Mouse (Mus musculus): Measurements from ENCODE around the gene Sez6.

- TF ChIP-seq ZNF384 (IDR thresholded peaks at IDR 0.05; ENCODE audit: low read depth, low read length): no peak
- no peak for TF ChIP-seq ZC3H11A (IDR thresholded peaks at IDR 0.05; ENCODE audit: borderline replicate concordance, low read depth, low read length)
- TF ChIP-seq HCFC1 (IDR thresholded peaks at IDR 0.05; ENCODE audit: borderline replicate concordance, insufficient read depth, low read length): no peak
- no peak for TF ChIP-seq CHD2 (IDR thresholded peaks at IDR 0.05; ENCODE audit: low read depth, low read length)
- no peak for TF ChIP-seq MAFK (IDR thresholded peaks at IDR 0.05; ENCODE audit: insufficient read depth, low read depth, low read length)
Measured at GRCm38 (mm10) chr11:77983191-77983936, 52.8 kb downstream of the Sez6 start.
